Mouse (Mus musculus) megakaryocyte, embryonic 14.5 days (primary cell): Measurements from ENCODE around the gene Nek2.

Experiments used
- FLI1 ChIP-seq: IDR thresholded peaks from 2 replicates; pipeline ENCODE4 v1.6.1; 2012; ENCODE audit warnings: low read length, inconsistent platforms, mixed read lengths
- GATA1 ChIP-seq: IDR thresholded peaks from 3 replicates; pipeline ENCODE4 v1.6.1; 2012; ENCODE audit warnings: mixed read lengths, low read length, inconsistent platforms, borderline replicate concordance

DNA sequence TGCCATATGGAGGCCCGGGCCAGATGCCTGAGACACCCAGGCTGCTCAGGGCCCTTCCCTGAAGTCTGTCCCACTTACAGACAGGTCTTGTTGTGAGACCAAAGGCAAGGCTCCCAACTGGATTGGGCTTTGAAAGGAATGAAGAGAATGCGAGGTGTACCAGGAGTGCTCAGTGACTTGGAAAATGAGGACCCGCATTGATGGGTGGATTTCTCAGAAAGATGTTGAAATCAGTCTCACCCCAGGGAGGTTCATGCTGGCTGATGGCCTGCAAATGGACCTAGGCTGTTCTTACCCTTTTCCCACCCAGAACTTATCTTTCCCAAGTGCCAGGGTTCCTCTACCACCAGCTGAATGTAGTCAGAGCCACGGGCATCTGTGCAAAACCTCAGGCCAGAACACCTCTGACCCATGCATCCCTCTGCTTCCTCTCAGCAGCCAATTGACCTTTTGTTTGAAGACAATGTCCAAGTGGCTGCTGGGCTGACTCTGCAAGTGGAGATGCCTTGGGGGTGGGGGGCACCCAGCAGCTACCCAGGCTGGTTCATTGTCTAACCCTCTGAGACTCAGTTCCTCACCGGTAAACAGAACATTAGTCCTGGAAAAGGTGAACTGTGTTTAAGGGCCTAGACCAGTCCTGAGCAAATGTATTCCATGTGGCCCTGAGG lies 15.2 kb downstream of the Nek2 start:
- no peak for TF ChIP-seq GATA1
- TF ChIP-seq FLI1: no peak
